Mouse (Mus musculus) forebrain, embryonic 13.5 days (tissue): ENCODE data around the gene Adgrf4. TPM values are rescaled to one million over a fixed set of nuclear protein-coding genes. Genes with fewer than 3 reads are reported as not detected.
A peak's percentile ranks its signal among the peaks of the same experiment; 100 is the strongest.

Experiments used
- ATAC-seq: fragments of 200-750 bp; cut with Nextera tagmentation; 2 replicates; pipeline ENCODE4 v1.8.0; 2017
- H3K27ac ChIP-seq: fragments of 300-500 bp; sonication (generic); 2 replicates; pipeline ENCODE4 v1.5.1; 2015; ENCODE audit warnings: inconsistent platforms, mild to moderate bottlenecking, moderate library complexity
- H3K27me3 ChIP-seq: fragments of 300-500 bp; sonication (generic); 2 replicates; pipeline ENCODE4 v1.6.1; 2015; ENCODE audit warnings: mild to moderate bottlenecking, inconsistent platforms
- H3K36me3 ChIP-seq: fragments of 300-500 bp; sonication (generic); 2 replicates; pipeline ENCODE4 v1.6.1; 2015; ENCODE audit warnings: mild to moderate bottlenecking, inconsistent platforms; ENCODE audit not compliant: poor library complexity, severe bottlenecking
- H3K4me1 ChIP-seq: fragments of 300-500 bp; sonication (generic); 2 replicates; pipeline ENCODE4 v1.6.1; 2015; ENCODE audit warnings: inconsistent platforms
- H3K4me2 ChIP-seq: fragments of 300-500 bp; sonication (generic); 2 replicates; pipeline ENCODE4 v1.6.1; 2015; ENCODE audit warnings: inconsistent platforms, mild to moderate bottlenecking, moderate library complexity
- H3K4me3 ChIP-seq: fragments of 300-500 bp; sonication (generic); 2 replicates; pipeline ENCODE4 v1.5.1; 2015; ENCODE audit warnings: mild to moderate bottlenecking, inconsistent platforms
- H3K9ac ChIP-seq: fragments of 300-500 bp; sonication (generic); 2 replicates; pipeline ENCODE4 v1.6.1; 2015; ENCODE audit warnings: mild to moderate bottlenecking, inconsistent platforms
- H3K9me3 ChIP-seq: fragments of 300-500 bp; sonication (generic); replicated peaks from 2 replicates; pipeline ENCODE4 v1.6.1; 2016; ENCODE audit warnings: inconsistent platforms
- WGBS: fragments of 180-500 bp; shearing (Covaris S2); methylation state at CpG from one replicate; pipeline ENCODE4 v1.1.7; 2015; 5-methylcytosine and 5-hydroxymethylcytosine counted together
- polyA plus RNA-seq: library from polyadenylated mRNA; unstranded; fragments of >200 nt; fragmentation: Nextera tagmentation; extraction: Ambion mirVana; gene quantifications from 2 replicates; pipeline ENCODE4 v1.2.1, GENCODE M21; 2015

The Adgrf4 gene
- polyA plus RNA-seq, 1 experiment from 2014 or later: 0.05 TPM

- no peaks in the 10 kb centered on the region for H3K36me3 ChIP-seq
- ATAC-seq: peak; percentile 61
- no peak overlapping the region for H3K9ac ChIP-seq
- no peaks in the 10 kb centered on the region for H3K9me3 ChIP-seq
- WGBS: 34% methylated on average over 6 of the region's 6 CpGs
- H3K27me3 ChIP-seq: no peaks in the 10 kb centered on the region
- no peak overlapping the region for H3K4me2 ChIP-seq
- H3K4me3 ChIP-seq: no peak overlapping the region
- H3K27ac ChIP-seq: no peak overlapping the region
- peaks cover 2% of the 10 kb centered on the region; the same call in 1 of the 2 replicates for H3K4me1 ChIP-seq
Observed at GRCm38 (mm10) chr17:42613043-42613737, 78.9 kb downstream of the Adgrf4 start.

DNA sequence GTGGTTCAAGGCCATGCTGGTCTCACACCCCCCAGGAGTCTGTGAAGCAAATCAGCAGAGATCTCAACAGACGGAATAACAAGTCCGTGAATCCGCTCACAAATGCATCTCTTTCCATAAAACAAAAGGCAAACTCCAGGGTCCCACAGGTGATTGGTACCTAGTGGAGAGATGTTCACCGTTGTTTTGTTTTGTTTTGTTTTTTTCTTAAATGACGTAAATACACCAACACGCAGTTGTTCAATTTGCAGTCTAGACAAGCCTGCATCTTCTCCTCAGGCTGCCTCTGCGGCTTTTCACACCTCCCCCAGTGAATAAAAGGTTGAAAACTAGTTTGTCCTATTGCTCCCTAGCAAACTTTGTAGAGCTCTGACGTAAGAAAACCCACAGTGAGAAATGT lies 80.8 kb downstream of the Adgrf4 start, which contains the start of gene Opn5:
TSS of gene Opn5 (minus strand) at position 101 of the 400 bp plus-strand sequence.
- no peak for ATAC-seq
- no peak within 1 kb of the TSS for H3K4me2 ChIP-seq
- H3K36me3 ChIP-seq: no peaks in the 10 kb centered on the region
- no peak within 1 kb of the TSS for H3K9ac ChIP-seq
- no peak within 1 kb of the TSS for H3K27ac ChIP-seq
- peaks cover 3% of the 10 kb centered on the region; the same call in 1 of the 2 replicates for H3K4me1 ChIP-seq
- no peaks in the 10 kb centered on the region for H3K9me3 ChIP-seq
- H3K4me3 ChIP-seq: no peak within 1 kb of the TSS
- WGBS: 80% methylated on average over 8 of the region's 8 CpGs
- H3K27me3 ChIP-seq: no peaks in the 10 kb centered on the region

- peaks cover 3% of the 10 kb centered on the region; the same call in 1 of the 2 replicates for H3K4me1 ChIP-seq
- H3K27me3 ChIP-seq: no peaks in the 10 kb centered on the region
- no peak overlapping the region for H3K27ac ChIP-seq
- H3K4me3 ChIP-seq: no peak overlapping the region
- 12% methylated on average over 3 of the region's 3 CpGs for WGBS
- H3K9ac ChIP-seq: no peak overlapping the region
- no peaks in the 10 kb centered on the region for H3K36me3 ChIP-seq
- no peak for ATAC-seq
- no peak overlapping the region for H3K4me2 ChIP-seq
- no peaks in the 10 kb centered on the region for H3K9me3 ChIP-seq
Observed at GRCm38 (mm10) chr17:42608270-42608669, 83.8 kb downstream of the Adgrf4 start.

Other genes with a start within 250 kb of the Adgrf4 start
- gene Opn5, start 80.9 kb downstream of the Adgrf4 start, polyA plus RNA-seq: 0.08 TPM in 1 of 2 replicates, not detected in the other
- 0.06 and 0.13 TPM in 2 replicates for gene Adgrf2, start 49.9 kb upstream of the Adgrf4 start, polyA plus RNA-seq
- 8.1 and 8.8 TPM in 2 replicates for gene Cd2ap, start 184.4 kb upstream of the Adgrf4 start, polyA plus RNA-seq